Mouse (Mus musculus) 3T3-L1 (cell line): ENCODE data around the gene Btbd9.
A peak's percentile ranks its signal among the peaks of the same experiment; 100 is the strongest.

Experiments used
- DNase-seq: peaks from one replicate; pipeline ENCODE4 v3.0.0-alpha.2; 2015; ENCODE audit warnings: low read depth, low spot score

The Btbd9 gene

GRCm38 (mm10) chr17:30212647-30213046 lies 363.6 kb downstream of the Btbd9 start:
- peak; percentile 18 for DNase-seq

- no peak for DNase-seq
Measured at GRCm38 (mm10) chr17:30210936-30211335, 365.4 kb downstream of the Btbd9 start.

GRCm38 (mm10) chr17:30210262-30210661 lies 366.0 kb downstream of the Btbd9 start:
- DNase-seq: no peak

- peak; percentile 16 for DNase-seq
Measured at GRCm38 (mm10) chr17:30205062-30205825, 371.0 kb downstream of the Btbd9 start.

- DNase-seq: no peak
Measured at GRCm38 (mm10) chr17:30200283-30200682, 376.0 kb downstream of the Btbd9 start.

- peak; percentile 46 for DNase-seq
Measured at GRCm38 (mm10) chr17:30199374-30200247, 376.7 kb downstream of the Btbd9 start.

GRCm38 (mm10) chr17:30198422-30198821 lies 377.9 kb downstream of the Btbd9 start:
- no peak for DNase-seq

GRCm38 (mm10) chr17:30197280-30198030 lies 378.8 kb downstream of the Btbd9 start:
- no peak for DNase-seq

GRCm38 (mm10) chr17:30196401-30197279 lies 379.6 kb downstream of the Btbd9 start:
- DNase-seq: peak; percentile 61

GRCm38 (mm10) chr17:30195591-30196183 lies 380.6 kb downstream of the Btbd9 start:
- no peak for DNase-seq

- no peak for DNase-seq
Measured at GRCm38 (mm10) chr17:30194629-30195445, 381.5 kb downstream of the Btbd9 start.

GRCm38 (mm10) chr17:30194091-30194490 lies 382.2 kb downstream of the Btbd9 start:
- no peak for DNase-seq

- DNase-seq: no peak
Measured at GRCm38 (mm10) chr17:30193615-30194014, 382.7 kb downstream of the Btbd9 start.

GRCm38 (mm10) chr17:30192416-30193005 lies 383.8 kb downstream of the Btbd9 start:
- no peak for DNase-seq

- no peak for DNase-seq
Measured at GRCm38 (mm10) chr17:30191097-30191640, 385.1 kb downstream of the Btbd9 start.

- DNase-seq: no peak
Measured at GRCm38 (mm10) chr17:30188031-30188981, 388.0 kb downstream of the Btbd9 start.

- no peak for DNase-seq
Measured at GRCm38 (mm10) chr17:30187581-30187980, 388.7 kb downstream of the Btbd9 start.

- DNase-seq: no peak
Measured at GRCm38 (mm10) chr17:30187154-30187553, 389.1 kb downstream of the Btbd9 start.
